Mouse (Mus musculus): ENCODE measurements around the gene Pi4kb. TPM values are rescaled to one million over a fixed set of nuclear protein-coding genes. Genes with fewer than 3 reads are reported as not detected.
A peak's percentile ranks its signal among the peaks of the same experiment; 100 is the strongest.
"Not testable (repeated sequence)": the region's sequence is repeated elsewhere in the genome, so short reads cannot be mapped to it uniquely, and the experiment has no call there.

Pi4kb gene
- 10 to 100 TPM; 58.7 to 64.4 TPM for total RNA-seq (2021)
- long read RNA-seq, experiment 1, transcript Pi4kb-201 (11 exons, 3,692 nt): major isoform, 7 of 12 reads
- long read RNA-seq, experiment 1, partial matches to known transcripts: 1 of 12 reads
- long read RNA-seq, experiment 1, other reads (novel, unspliced or antisense): 4 of 12 reads
- long read RNA-seq, experiment 2, transcript Pi4kb-201 (11 exons, 3,692 nt): major isoform, 12 of 20 reads
- long read RNA-seq, experiment 2, partial matches to known transcripts: 0 of 20 reads
- long read RNA-seq, experiment 2, other reads (novel, unspliced or antisense): 5 of 20 reads

- peak within 1 kb of the TSS; percentile 91 for H3K4me3 ChIP-seq
- TF ChIP-seq CTCF (conservative IDR thresholded peaks at IDR 0.05): peak; percentile 56
- peak within 1 kb of the TSS; percentile 99 for H3K27ac ChIP-seq
- peak; percentile 71 to 77 for DNase-seq (ENCODE audit: low spot score in 2 of 2)
Observed at GRCm38 (mm10) chr3:94974528-94975422, at the start of gene Pi4kb. Gene Pi4kb (plus strand): TSS chr3:94974731.

GRCm38 (mm10) chr3:94926301-94926736 is 48.2 kb upstream of the Pi4kb start:
- DNase-seq (ENCODE audit: low spot score in 2 of 2); H3K4me3 ChIP-seq; H3K27ac ChIP-seq: not testable (repeated sequence)

GRCm38 (mm10) chr3:94928979-94929378 is 45.6 kb upstream of the Pi4kb start:
- DNase-seq (ENCODE audit: low spot score in 2 of 2); H3K27ac ChIP-seq: not testable (repeated sequence)

GRCm38 (mm10) chr3:94930386-94931266 is 43.9 kb upstream of the Pi4kb start:
- H3K4me3 ChIP-seq; H3K27ac ChIP-seq; DNase-seq (ENCODE audit: low spot score in 2 of 2): not testable (repeated sequence)

More at GRCm38 (mm10) chr3:94928979-94929378, 45.6 kb upstream of the Pi4kb start:
- not testable (repeated sequence) for H3K4me3 ChIP-seq

- DNase-seq (ENCODE audit: low spot score in 2 of 2); H3K27ac ChIP-seq; H3K4me3 ChIP-seq: not testable (repeated sequence)
Observed at GRCm38 (mm10) chr3:94931427-94932082, 43.0 kb upstream of the Pi4kb start.

GRCm38 (mm10) chr3:94932279-94932678 is 42.3 kb upstream of the Pi4kb start:
- H3K27ac ChIP-seq: peak overlapping the region; percentile 74; the same call in 1 of the 2 replicates
- not testable (repeated sequence) for DNase-seq (ENCODE audit: low spot score in 2 of 2); H3K4me3 ChIP-seq

GRCm38 (mm10) chr3:94932809-94933564 is 41.5 kb upstream of the Pi4kb start, which contains the start of gene Selenbp1:
Gene Selenbp1 (plus strand): TSS chr3:94933056.
- peak within 1 kb of the TSS; percentile 51 for H3K4me3 ChIP-seq
- no peak for TF ChIP-seq CTCF (conservative IDR thresholded peaks at IDR 0.05)
- peak; percentile 42 to 64 for DNase-seq (ENCODE audit: low spot score in 2 of 2)
- H3K27ac ChIP-seq: peak within 1 kb of the TSS; percentile 74

- not testable (repeated sequence) for H3K4me3 ChIP-seq; DNase-seq (ENCODE audit: low spot score in 2 of 2); H3K27ac ChIP-seq
Observed at GRCm38 (mm10) chr3:94933604-94934003, 40.9 kb upstream of the Pi4kb start.

- H3K27ac ChIP-seq; H3K4me3 ChIP-seq; DNase-seq (ENCODE audit: low spot score in 2 of 2): not testable (repeated sequence)
Observed at GRCm38 (mm10) chr3:94934564-94934963, 40.0 kb upstream of the Pi4kb start.

GRCm38 (mm10) chr3:94935332-94935731 is 39.2 kb upstream of the Pi4kb start:
- not testable (repeated sequence) for H3K27ac ChIP-seq; H3K4me3 ChIP-seq; DNase-seq (ENCODE audit: low spot score in 2 of 2)

GRCm38 (mm10) chr3:94936147-94936546 is 38.4 kb upstream of the Pi4kb start:
- H3K27ac ChIP-seq; H3K4me3 ChIP-seq; DNase-seq (ENCODE audit: low spot score in 2 of 2): not testable (repeated sequence)

GRCm38 (mm10) chr3:94937194-94937593 is 37.3 kb upstream of the Pi4kb start:
- not testable (repeated sequence) for H3K4me3 ChIP-seq; H3K27ac ChIP-seq; DNase-seq (ENCODE audit: low spot score in 2 of 2)

- H3K4me3 ChIP-seq: not testable (repeated sequence)
Observed at GRCm38 (mm10) chr3:94940033-94940432, 34.5 kb upstream of the Pi4kb start.

GRCm38 (mm10) chr3:94942211-94942967 is 32.1 kb upstream of the Pi4kb start:
- H3K27ac ChIP-seq; H3K4me3 ChIP-seq; DNase-seq (ENCODE audit: low spot score in 2 of 2): not testable (repeated sequence)

More at GRCm38 (mm10) chr3:94940033-94940432, 34.5 kb upstream of the Pi4kb start:
- not testable (repeated sequence) for DNase-seq (ENCODE audit: low spot score in 2 of 2); H3K27ac ChIP-seq
